Mouse (Mus musculus): ENCODE results near the gene Slc1a2.

Slc1a2 gene

DNA sequence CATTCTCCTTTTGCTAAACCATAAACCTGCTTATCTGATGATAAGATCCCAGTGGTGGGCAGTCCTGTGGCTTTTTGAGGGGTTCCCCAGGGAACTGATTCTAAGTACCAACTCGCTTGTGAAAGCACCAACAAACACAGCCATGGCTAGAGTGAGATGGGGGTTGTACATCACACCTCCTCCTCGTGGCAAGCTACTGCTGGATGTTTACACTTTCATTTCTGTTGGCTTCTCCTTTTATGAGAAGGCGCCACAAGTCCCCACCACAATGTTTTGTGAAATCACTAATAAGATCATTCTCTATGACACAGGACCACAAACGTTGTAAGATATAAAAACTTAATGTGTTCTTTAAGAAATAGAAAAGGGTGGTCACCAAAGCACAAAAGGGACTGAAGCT is 154.3 kb downstream of the Slc1a2 start:
- no peak for DNase-seq (ENCODE audit: low read depth, low spot score)

DNA sequence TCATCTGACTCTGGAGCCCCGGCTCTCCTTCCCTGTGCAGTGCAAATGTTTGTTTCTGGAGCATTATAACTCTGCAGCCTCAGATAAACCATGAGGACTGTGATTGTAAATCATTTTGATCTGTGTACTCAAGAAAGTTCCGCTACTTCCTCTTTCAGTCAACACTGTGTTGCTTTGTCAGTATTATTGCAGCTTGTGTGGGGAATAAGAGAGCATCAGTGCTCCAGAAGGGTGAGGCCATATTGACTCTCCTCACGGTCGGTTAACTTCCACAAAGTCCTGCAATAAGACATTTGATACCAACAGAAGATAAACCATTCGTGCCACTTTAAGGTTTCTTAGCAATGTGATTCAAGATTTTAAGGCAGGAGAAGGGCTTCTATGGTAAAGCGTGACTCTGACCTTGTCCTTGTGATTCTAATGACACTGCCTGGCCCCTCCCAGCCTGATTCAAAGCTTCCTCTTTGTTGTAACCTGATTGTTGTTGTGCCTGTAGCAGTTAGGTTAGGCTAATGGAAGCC is 156.9 kb downstream of the Slc1a2 start:
- DNase-seq (ENCODE audit: low read depth, low spot score): no peak

DNA sequence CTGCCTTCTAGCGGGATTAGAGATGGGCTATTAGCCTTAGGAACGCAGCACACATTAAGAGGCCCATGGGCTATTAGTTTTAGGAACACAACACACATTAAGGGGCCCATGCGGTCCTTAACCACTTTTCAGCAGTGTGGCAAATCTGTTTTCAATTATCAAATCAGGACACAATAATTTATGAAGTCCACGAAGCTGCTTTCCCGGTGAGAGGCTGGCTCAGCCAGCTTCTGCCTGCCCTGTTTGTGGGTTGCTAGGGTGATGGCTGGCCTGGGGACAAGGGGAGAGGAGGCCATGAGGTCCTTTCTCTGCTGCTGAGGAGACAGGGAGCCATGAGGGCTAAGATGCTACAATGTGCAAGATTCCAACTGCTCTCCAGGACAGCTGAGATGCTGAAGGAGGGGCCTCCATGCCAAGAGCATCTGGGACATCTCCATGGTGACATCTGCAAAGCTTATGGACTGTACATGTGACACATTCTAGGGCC is 161.8 kb downstream of the Slc1a2 start:
- peak; percentile 63 for DNase-seq (ENCODE audit: low read depth, low spot score)

DNA sequence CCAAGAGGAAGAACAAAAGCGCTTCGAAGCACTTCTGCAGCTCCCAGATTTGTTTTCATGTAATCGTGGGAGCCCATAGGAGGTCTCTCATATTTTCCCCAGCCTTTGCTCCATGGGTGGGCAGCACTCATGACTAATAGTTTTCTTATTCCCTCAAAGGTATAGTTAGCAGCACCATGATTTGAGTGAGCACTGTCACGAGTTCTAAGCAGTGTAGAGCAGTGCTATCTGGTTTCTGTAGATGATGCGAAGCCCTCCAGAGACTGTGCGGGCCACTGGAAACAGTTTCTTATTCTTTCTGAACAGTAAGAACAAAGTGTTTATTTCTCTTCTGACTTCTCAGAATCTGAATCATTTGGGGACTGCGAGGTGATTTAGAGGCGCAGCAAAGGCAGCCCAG is 162.3 kb downstream of the Slc1a2 start:
- peak; percentile 57 for DNase-seq (ENCODE audit: low read depth, low spot score)

DNA sequence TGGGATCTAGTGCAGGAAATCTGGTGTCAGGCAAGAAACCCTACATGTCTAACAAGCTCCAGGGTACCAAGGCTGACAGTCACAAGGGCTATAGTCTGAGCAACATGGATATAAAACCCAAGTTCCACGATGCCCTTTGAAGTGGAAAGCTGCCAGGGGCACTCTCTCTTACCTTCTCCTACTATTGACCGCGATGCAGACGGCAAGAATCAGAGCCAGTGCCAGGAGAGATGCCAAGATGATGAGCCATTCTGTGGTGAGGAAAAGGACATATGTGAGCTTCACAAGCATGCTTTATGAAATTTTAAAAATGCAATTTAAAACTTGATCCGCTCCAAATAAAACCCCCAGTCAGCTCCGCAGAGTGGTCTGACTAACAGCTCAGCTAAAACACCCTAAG is 163.6 kb downstream of the Slc1a2 start:
- no peak for DNase-seq (ENCODE audit: low read depth, low spot score)

DNA sequence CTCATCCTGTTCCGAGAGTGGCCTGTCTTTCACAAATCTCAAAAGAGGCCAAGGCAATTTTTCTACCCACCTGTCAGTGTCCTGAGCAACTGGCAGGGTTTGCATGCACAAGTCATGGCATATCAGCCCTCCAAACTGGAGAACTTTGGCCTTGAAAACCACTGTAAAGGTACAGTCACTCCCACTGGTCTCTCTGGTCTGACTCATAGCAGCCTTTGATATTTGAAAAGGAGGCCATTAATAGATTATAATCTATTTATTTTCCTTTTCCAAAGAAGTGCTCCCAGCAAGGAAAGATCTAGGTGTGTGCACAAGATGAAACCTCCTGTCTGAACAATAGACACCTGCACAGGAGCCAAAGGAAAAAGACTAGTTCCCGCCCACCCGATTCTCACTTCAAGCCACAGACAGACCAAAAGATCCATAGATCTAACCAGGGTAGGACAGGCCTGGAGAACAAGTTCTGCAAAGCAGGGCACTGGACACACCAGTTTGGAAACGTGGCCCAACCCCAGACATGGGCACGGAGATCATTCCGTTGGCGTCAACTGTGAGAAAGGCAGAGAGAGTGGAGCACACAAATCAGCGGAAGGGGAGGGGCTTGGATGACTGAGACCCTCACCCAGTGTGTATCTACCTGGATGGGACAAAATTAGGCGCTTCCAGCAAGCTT is 167.6 kb downstream of the Slc1a2 start:
- no peak for DNase-seq (ENCODE audit: low read depth, low spot score)

DNA sequence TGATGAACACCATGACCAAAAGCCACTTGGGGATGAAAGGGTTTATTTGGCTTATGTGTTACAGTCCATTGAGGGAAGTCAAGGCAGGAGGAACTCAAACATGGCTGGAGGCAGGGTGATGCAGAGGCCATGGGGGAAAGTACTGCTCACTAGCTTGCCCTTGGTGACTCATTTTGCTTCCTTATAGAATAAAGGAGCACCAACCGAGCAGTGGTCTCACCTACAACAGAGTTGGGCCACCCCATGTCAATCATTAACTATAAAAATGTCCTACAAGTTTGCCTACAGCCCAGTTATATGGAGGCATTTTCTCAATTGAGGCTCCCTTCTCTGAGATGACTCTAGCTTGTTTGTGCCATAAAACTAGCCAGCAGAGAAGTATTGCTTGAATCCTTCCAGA is 169.4 kb downstream of the Slc1a2 start:
- DNase-seq (ENCODE audit: low read depth, low spot score): no peak

DNA sequence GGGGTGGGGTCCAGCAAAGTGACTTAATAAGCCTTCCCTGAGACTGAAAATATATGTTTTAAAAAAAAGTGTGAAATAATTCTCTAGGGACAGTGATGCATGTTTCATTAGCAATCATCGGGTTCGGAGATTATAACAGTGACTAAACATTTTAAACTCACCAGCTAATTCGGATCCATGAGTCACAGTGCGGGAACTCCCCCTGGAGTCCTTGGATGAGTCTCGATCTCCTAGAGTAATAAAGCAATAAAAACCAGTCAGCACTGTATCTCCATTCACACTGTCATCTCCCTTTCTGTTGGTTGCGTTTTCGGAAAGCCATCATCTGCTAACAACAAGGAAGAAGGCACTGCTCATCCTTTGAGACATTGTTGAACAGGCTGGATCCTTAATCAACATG is 169.9 kb downstream of the Slc1a2 start:
- DNase-seq (ENCODE audit: low read depth, low spot score): no peak

DNA sequence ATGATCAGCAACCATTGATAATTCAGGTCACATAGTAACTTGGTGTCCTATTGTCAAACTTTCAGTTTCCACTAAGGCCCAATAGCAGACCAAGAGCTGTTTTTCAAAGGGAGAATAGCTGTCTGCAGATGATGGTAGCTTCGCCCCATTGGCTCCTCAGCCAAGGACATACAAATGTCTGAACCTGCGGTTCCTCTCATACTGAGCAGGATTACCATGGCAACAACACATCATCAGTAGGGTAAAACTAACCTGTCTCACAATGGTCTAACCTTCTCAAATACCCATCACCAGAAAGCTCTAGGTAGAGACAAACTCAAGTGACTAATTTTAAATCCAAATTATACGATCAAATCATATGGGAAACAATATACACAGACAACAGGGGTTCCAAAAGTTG is 170.7 kb downstream of the Slc1a2 start:
- no peak for DNase-seq (ENCODE audit: low read depth, low spot score)

DNA sequence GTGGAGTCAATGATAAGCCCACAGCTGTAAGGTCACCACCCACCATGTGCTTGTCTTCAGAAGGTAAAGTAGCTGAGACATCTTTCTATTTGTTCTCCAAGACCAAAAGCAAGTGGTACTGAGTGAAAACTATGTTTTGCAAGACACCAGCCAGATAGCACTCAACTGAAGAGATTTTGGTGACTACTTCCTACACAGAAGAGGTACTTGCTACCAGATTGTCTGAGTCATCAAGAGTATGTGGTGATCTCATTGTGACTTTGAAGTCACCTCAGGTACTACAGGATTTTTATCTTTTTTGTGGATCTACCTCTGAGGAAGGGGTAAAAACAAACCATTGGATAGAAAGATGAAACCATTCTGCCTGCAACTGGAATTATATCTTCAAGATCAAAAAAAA is 173.1 kb downstream of the Slc1a2 start:
- no peak for DNase-seq (ENCODE audit: low read depth, low spot score)

DNA sequence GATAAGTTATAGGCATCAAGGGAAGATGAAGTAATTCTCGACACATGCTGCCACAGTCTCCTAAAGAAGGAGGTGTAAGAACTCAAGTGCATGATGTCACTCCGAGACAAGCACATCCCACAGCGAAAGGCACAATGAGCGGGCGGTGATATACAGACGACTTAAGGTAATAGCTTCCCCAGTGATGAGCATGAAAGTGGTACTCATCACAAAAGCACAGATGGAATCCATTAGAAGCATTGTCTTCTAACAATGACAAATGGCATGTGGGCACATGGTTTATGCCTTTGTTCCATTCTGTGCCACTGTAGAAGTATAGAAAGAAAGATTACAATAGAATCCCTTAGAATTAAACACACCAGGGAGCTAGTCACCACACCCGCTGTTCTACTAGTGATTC is 179.7 kb downstream of the Slc1a2 start:
- DNase-seq (ENCODE audit: low read depth, low spot score): no peak

Measured in skeletal muscle tissue, adult 2 months (tissue).